Mouse (Mus musculus) adrenal gland, postnatal 4 days (tissue): ENCODE results near the gene Atp5k. TPM values are rescaled to one million over a fixed set of nuclear protein-coding genes. Genes with fewer than 3 reads are reported as not detected.

Source experiments
- DNase-seq, 2 experiments: peaks; one replicate each; pipeline ENCODE4 v3.0.0; 2021 to 2022; ENCODE audit warnings: low spot score in 2 of 2, mixed read lengths in 2 of 2
- total RNA-seq, 2 experiments: library from RNA; stranded (reverse); gene quantifications; 2 replicates each; pipeline ENCODE4 v1.2.3; 2021

Atp5k gene
- total RNA-seq, 2 experiments from 2014 or later, result 291 to 308 TPM

DNA sequence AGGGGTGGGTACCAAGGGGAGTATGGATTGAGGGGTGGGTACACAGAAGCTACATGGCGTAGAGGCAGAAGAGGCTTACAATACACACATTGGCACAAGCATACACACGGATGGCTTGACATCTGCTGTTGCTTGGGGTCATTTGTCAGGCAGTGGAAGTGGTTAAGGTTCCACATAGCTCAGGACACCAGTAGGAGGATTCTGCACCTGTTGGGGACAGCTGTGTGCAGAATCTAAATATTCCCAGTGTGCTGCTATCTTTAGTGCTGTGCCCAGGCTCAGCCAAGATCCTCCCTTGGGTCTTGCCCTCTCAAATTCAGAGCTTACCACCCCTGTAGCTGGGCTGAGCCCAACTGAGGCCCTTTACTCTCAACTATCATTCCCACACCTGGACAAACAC lies 1.9 kb upstream of the Atp5k start:
- no peak for DNase-seq

DNA sequence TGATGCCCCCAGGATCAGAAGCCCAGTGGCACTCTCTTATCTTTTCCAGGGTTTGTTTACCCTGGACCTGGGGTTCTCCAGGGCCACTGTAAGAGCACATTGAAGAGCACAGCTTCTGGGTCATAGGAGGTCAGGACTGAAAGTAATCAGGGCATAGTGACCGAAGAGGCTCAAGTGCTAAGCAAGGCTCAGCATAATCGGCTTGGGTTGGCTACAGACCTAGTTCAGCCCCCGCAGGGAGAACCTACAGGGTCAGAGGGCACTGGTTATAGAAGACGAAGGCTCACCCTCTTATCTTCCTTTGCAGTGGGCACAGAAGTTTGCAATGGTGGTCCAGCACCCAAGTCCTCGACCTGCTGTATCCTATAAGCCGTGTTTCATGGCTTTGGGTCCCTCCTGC lies 3.1 kb downstream of the Atp5k start:
- no peak for DNase-seq

DNA sequence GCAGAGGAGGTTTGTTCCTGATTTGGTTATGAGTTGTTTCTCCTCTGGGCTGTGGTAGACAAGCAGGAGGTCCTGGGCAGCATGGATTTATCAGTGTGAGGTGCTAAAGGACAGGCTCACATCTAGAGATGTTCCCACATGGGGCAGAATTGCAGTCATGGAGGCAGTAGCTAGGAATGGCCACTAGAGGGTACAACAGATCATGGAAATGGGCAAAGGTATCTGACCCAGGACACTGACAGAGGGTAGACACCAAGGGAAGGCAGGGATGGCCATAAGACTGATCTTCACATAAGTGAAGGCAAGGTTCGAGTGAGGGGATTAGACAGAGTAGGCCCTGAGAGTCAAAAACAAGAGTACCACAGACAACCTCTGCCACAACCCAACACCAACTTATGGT lies 7.1 kb downstream of the Atp5k start:
- DNase-seq, result no peak

DNA sequence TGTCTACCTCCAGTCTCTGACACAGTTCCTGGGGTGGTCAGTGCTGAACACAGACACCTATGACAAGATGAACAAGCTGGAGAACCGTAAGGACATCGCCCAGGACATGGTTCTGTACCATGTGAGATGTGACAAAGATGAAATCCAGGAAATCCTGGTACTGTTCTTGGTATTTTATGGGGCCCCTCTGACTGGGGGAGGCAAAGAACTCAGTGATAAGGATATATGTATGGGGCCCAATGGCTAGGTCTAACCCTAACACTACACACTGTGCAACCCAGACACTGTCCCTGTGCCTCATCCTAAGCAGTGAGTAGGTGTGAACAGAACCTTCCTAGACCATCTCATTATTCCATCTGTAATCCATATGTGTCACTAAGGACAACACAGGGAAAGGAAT lies 10.8 kb downstream of the Atp5k start:
- DNase-seq, result no peak

DNA sequence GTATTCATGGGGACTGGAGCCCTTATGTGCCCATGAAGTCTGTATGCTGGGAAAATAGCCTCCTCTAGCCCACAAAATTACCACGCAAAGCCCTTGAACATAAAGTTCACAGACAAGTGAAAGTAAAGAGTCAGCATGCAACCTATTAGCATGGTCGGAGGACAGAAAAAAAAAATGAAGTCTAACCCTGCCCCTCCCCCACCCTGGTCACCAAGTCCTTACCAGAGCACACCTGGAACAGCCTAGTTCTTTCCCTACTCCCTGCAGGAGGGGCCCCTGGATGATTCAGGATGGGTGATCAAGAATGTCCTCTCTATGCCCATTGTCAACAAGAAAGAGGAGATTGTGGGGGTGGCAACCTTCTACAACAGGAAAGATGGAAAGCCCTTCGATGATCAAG lies 11.5 kb downstream of the Atp5k start:
- no peak for DNase-seq

DNA sequence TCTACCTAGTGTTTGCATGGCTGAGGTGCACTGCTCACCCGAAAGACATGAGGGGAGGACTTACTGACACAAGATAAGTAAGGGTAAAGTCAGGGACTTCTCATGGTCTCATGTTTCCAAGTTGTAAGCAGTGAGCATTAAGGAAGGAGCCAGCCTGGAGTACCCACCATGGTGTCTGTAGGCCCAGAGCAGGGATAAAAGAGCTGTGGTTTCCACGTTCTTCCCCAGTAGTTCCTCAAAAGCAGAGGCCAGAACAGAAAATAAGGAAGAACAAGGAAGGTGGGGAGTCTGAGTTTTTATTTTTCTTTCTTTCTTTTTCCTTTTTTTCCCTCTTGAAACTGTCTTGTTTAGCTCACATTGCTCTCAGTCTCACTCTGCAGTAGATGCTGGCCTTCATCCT lies 19.5 kb downstream of the Atp5k start:
- no peak for DNase-seq

DNA sequence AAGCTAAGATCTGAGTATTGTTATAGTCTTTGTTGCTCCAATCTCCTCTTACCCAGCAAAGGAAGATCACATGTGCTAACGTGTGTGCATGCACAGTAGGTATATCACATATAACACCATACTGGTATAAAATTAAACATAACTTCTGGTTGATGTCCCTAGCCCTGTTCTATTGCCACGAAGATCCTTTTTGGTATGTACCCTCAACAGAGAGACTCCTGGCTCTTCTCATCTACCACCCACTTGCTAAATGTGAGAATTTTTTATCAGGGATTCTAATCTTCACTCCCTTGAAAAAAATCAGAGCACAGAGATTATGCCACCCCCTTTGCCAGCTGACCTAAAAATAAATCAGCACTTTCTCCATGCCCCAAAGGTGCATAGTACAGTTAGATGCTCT lies 27.3 kb downstream of the Atp5k start:
- no peak for DNase-seq

DNA sequence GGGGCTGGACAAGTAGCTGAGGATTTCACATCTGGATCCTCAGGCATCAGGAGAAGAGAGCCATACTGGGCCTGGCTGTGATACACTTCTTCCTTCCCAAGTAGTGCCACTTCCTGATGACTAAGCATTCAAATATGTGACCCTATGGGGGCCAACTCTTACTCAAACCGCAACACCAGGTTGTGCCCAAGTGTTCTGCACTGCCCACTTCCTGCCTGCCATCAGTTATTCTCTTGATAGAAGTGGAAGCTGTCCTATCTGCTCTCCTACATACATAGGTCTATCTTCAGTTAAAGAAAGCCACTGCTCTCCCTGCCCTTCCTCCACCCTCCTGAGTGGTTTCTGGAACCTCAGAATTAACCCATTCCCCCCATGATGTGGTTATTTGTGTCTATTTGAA lies 28.8 kb downstream of the Atp5k start:
- DNase-seq, result no peak

DNA sequence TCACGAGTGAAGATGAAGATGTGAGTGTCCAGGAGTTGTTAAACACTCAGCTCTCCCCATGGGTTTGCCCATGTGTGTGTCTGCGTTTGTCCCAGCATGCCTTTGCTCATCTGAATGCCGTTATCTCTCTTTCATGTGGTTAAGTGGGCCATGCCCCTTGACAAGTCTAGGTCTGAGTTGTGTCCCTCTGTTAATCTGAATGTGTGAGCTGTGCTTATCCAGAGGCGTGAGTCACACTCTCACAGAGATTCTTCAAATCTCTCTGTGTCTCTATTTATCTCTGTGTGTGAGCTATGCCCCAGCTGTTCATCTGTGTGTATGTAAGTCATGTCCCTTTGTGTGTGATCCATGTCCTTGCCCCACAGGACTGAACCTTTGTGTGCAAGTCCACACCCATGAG lies 30.8 kb downstream of the Atp5k start:
- no peak for DNase-seq

DNA sequence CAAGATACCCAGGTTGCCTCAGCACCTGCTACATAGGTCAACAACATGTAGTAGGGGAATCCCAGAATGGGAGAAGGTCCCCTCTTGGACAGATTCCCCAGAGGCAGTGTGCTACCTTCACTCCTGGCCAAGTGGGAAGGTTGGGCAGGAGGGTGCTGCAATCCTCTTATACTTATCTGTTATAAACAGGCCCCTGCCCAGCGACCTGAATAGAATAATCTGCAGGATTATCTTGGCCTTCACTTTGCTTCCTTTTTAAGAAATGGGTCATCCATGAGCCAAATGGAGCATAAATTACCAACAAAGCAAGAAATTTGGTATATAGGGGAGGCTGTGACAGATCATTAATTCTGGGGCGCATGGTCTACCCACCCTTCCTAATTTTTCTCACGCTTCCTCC lies 44.5 kb downstream of the Atp5k start:
- no peak for DNase-seq

DNA sequence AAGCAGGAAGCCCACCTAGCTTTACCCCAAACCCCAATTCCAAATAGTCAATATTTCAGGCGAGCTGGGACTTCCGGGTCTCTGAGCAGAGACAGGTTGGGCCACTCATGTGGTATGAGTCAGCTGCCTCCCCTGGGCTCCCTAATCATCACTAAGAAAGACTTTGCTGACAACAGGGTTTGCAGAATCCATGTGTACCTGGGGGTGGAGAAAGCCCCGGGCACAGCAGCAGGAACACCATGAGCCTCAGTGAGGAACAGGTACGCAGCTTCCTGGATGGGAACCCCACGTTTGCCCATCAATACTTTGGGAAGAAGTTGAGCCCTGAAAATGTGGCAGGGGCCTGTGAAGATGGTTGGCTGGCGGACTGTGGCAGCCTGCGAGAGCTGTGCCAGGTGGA lies 46.0 kb downstream of the Atp5k start, which contains the start of gene Pde6b:
Gene Pde6b, plus strand, starts transcription at position 191 of the 400 bp plus-strand sequence.
- no peak for DNase-seq

DNA sequence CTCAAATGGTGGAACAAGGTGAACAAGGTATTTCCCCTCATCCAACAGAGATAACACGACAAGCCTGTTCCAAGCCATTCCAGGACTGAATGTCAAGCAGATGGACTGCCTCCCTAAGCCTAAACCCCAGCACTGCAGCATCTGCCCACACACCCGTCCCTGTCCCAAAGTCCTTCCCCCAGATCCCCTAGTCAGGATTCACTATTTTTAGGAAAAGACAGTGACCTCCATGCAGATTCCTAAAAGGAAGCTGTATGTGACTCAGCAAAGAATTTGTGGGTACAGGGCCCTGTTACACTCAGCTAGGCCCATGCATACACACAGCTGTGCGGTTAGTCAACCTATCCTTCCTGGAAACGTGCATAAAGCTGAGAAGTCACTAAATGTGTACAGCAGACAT lies 47.8 kb downstream of the Atp5k start:
- DNase-seq, result no peak

DNA sequence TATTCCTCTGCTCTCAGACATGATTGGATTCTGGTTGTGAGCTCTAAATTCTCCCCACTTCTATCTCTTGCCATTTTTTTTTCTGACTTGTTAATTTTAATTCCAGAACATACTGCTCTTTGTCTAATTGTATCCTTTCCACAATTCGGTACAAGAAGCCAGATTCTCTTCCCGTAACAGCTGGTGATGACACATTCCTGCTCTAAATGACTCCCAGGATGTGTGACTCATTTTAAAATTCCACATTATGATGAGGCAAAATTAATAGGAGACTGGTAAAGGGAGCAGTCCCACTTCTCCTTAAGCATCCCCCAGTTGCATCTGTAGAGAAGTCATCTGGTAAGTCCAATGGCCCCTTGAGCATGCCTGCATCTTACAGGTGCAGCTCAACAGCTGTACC lies 48.6 kb downstream of the Atp5k start:
- DNase-seq, result no peak

Other genes starting within 250 kb of the Atp5k start
- 10 to 100 TPM; 38.8 to 39.8 TPM for gene Dr1, start 165.6 kb downstream of the Atp5k start, total RNA-seq
- 1 to 10 TPM; 9.2 to 9.8 TPM for gene Pigg, start 121.8 kb downstream of the Atp5k start, total RNA-seq
- gene Gm42517, start 66.5 kb downstream of the Atp5k start, total RNA-seq, result under 1 TPM; 0.53 to 0.76 TPM
- gene Pde6b, start 46.1 kb downstream of the Atp5k start, total RNA-seq, result not detected
- gene Mfsd7a, start 14.4 kb upstream of the Atp5k start, total RNA-seq, result 1 to 10 TPM; 2.3 to 2.4 TPM
- gene Pcgf3, start 26.8 kb upstream of the Atp5k start, total RNA-seq, result 10 to 100 TPM; 57.1 to 57.6 TPM
- gene Cplx1, start 115.6 kb upstream of the Atp5k start, total RNA-seq, result 10 to 100 TPM in 1 of 2 experiments, 1 to 10 TPM in 1; 8.7 to 13.1 TPM
- 10 to 100 TPM; 88.6 to 95.3 TPM for gene Gak, start 195.3 kb upstream of the Atp5k start, total RNA-seq
- gene Tmem175, start 195.3 kb upstream of the Atp5k start, total RNA-seq, result 10 to 100 TPM; 28.0 to 30.1 TPM
- 10 to 100 TPM; 17.7 to 17.8 TPM for gene Idua, start 225.9 kb upstream of the Atp5k start, total RNA-seq
- 10 to 100 TPM; 26.2 to 29.4 TPM for gene Dgkq, start 235.2 kb upstream of the Atp5k start, total RNA-seq
- gene Slc26a1, start 241.1 kb upstream of the Atp5k start, total RNA-seq, result 1 to 10 TPM; 3.2 to 8.1 TPM